ENCODE assay signal across 8 mouse cellular contexts in the genomic region with DNA sequence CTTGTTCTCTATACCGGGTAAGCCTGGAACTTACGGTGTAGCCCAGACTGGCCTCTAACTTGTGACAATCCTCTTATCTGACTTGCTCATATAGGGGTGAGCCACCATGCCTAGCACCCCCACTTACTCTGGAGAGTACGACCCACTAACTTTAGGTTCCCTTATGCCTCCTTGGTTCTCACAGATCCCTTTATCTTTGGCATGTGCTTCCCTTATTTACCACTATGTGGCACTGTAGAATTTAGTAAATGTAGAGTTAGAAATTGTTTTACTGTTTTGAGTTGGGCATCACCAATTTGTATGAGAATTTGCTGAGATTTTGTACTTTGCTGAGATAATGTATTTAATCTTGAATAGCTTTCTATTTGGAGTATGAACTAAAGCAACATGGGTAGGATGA. TPM values are rescaled to one million over a fixed set of nuclear protein-coding genes. Genes with fewer than 3 reads are reported as not detected.
A peak's percentile ranks its signal among the peaks of the same experiment; 100 is the strongest.
DNase-seq lines count a peak whose midpoint lies in the region; ATAC-seq and TF ChIP-seq lines count a peak whose summit lies in the region.

No protein-coding gene starts in this region.

- H3K4me1 ChIP-seq in lung, embryonic 16.5 days (replicated peaks; ENCODE audit: control insufficient read depth, insufficient read depth, low read length) = no peaks in the 10 kb centered on the region
- H3K4me1 ChIP-seq in lung, adult 2 months (ENCODE audit: control insufficient read depth, insufficient read depth, low read length) = no peaks in the 10 kb centered on the region
- no peaks in the 10 kb centered on the region for H3K4me1 ChIP-seq in neural tube, embryonic 15.5 days

- ATAC-seq in lung, embryonic 16.5 days (ENCODE audit: low read depth) = peak; percentile 31; the same call in 1 of the 2 replicates
- peak; percentile 84 for ATAC-seq in megakaryocyte progenitor cell, adult 5-6 weeks (replicated peaks; ENCODE audit: poor library complexity)
- ATAC-seq in activated CD4-positive, CD25-positive, alpha-beta regulatory T cell, adult 4 months = no peak
- no peak for ATAC-seq in neural tube, embryonic 15.5 days (ENCODE audit: low FRiP score)

- DNase-seq in gastrocnemius, adult 2 months = no peak
- DNase-seq in gastrocnemius, postnatal 10 days = no peak
- no peak for DNase-seq in lung, adult 2 months
- DNase-seq in c-Kit-positive CD71-positive TER-119-positive erythroid progenitor cells, embryonic 14.5 days (ENCODE audit: low spot score) = peak; percentile 27

- intact Hi-C loops in gastrocnemius, adult 2 months (cut with DNase I) = loop anchor here (1.0 to 10.0 kb wide), 2 partner anchors 223 to 348 kb away; a partner anchor contains a TSS

- no peak overlapping the region for H3K9ac ChIP-seq in lung, embryonic 16.5 days (ENCODE audit: low read length)
- no peak overlapping the region for H3K9ac ChIP-seq in neural tube, embryonic 15.5 days (replicated peaks)

- TF ChIP-seq POLR2A in lung, adult 2 months (IDR thresholded peaks at IDR 0.05; ENCODE audit: borderline replicate concordance, extremely low read depth, low read depth, low read length) = no peak

- no peaks in the 10 kb centered on the region for H3K27me3 ChIP-seq in lung, embryonic 16.5 days (ENCODE audit: control insufficient read depth, insufficient read depth, low read depth, low read length)
- H3K27me3 ChIP-seq in neural tube, embryonic 15.5 days (replicated peaks) = no peaks in the 10 kb centered on the region

- no peak overlapping the region for H3K27ac ChIP-seq in gastrocnemius, adult 2 months
- no peak overlapping the region for H3K27ac ChIP-seq in lung, embryonic 16.5 days (ENCODE audit: low read length)
- no peak overlapping the region for H3K27ac ChIP-seq in neural tube, embryonic 15.5 days (replicated peaks)

- peaks cover 7% of the 10 kb centered on the region for H3K36me3 ChIP-seq in lung, embryonic 16.5 days (ENCODE audit: control insufficient read depth, insufficient read depth, low read length)
- peaks cover 21% of the 10 kb centered on the region for H3K36me3 ChIP-seq in neural tube, embryonic 15.5 days

- TF ChIP-seq CTCF in gastrocnemius, adult 2 months (IDR thresholded peaks at IDR 0.05) = peak; percentile 77
- no peak for TF ChIP-seq CTCF in lung, adult 2 months (IDR thresholded peaks at IDR 0.05; ENCODE audit: insufficient read depth, low read length)

- no peak overlapping the region for H3K4me3 ChIP-seq in gastrocnemius, adult 2 months
- H3K4me3 ChIP-seq in lung, embryonic 16.5 days (ENCODE audit: low read length) = no peak overlapping the region
- H3K4me3 ChIP-seq in lung, adult 2 months (replicated peaks; ENCODE audit: extremely low read depth, low read depth, low read length) = no peak overlapping the region
- H3K4me3 ChIP-seq in neural tube, embryonic 15.5 days (replicated peaks) = no peak overlapping the region

- H3K4me2 ChIP-seq in lung, embryonic 16.5 days (ENCODE audit: low read depth, low read length) = no peak overlapping the region
- no peak overlapping the region for H3K4me2 ChIP-seq in neural tube, embryonic 15.5 days

- no peaks in the 10 kb centered on the region for H3K9me3 ChIP-seq in lung, embryonic 16.5 days (ENCODE audit: control insufficient read depth, low read length)
- no peaks in the 10 kb centered on the region for H3K9me3 ChIP-seq in neural tube, embryonic 15.5 days (replicated peaks)

- 70% methylated on average over 3 of the region's 3 CpGs for WGBS in lung, embryonic 16.5 days
- 71% methylated on average over 3 of the region's 3 CpGs for WGBS in lung, adult 2 months
- 77% methylated on average over 3 of the region's 3 CpGs for WGBS in neural tube, embryonic 15.5 days

RNA-seq across cellular contexts. Expression of a gene that starts 20.6 kb away (rescaled TPM):
- 10 to 100 TPM; 18.9 to 26.7 TPM for total RNA-seq in gastrocnemius, adult 2 months (2021)
- 10 to 100 TPM; 24.7 to 28.0 TPM for total RNA-seq in gastrocnemius, postnatal 10 days (2021)
- polyA plus RNA-seq in lung, embryonic 16.5 days (2015; fragmentation: Nextera tagmentation; extraction: Ambion mirVana) = 20.7 and 21.4 TPM in 2 replicates
- 5.0 and 11.4 TPM in 2 replicates for polyA plus RNA-seq in lung, adult 2 months (2012; rRNA removed)
- total RNA-seq in megakaryocyte progenitor cell, adult 5-6 weeks (2015) = 5.8 and 6.3 TPM in 2 replicates
- total RNA-seq in megakaryocyte progenitor cell, adult 5-6 weeks (2017) = 4.4 and 6.1 TPM in 2 replicates
- polyA plus RNA-seq in activated CD4-positive, CD25-positive, alpha-beta regulatory T cell, adult 4 months (2017; shearing (Covaris generic)) = 1 to 10 TPM; 4.9 to 7.3 TPM
- 38.0 and 38.1 TPM in 2 replicates for polyA plus RNA-seq in neural tube, embryonic 15.5 days (2015; fragmentation: Nextera tagmentation; extraction: Ambion mirVana)

RNA-seq across cellular contexts. Expression of a gene that starts 20.7 kb away (rescaled TPM):
- total RNA-seq in gastrocnemius, adult 2 months (2021) = 10 to 100 TPM; 11.9 to 12.4 TPM
- total RNA-seq in gastrocnemius, postnatal 10 days (2021) = 10 to 100 TPM; 15.2 to 18.5 TPM
- polyA plus RNA-seq in lung, embryonic 16.5 days (2015; fragmentation: Nextera tagmentation; extraction: Ambion mirVana) = 15.6 and 17.0 TPM in 2 replicates
- 35.8 and 40.8 TPM in 2 replicates for polyA plus RNA-seq in lung, adult 2 months (2012; rRNA removed)
- total RNA-seq in megakaryocyte progenitor cell, adult 5-6 weeks (2015) = 15.3 and 23.1 TPM in 2 replicates
- total RNA-seq in megakaryocyte progenitor cell, adult 5-6 weeks (2017) = 29.5 and 32.7 TPM in 2 replicates
- polyA plus RNA-seq in activated CD4-positive, CD25-positive, alpha-beta regulatory T cell, adult 4 months (2017; shearing (Covaris generic)) = 10 to 100 TPM; 15.3 to 15.5 TPM
- polyA plus RNA-seq in neural tube, embryonic 15.5 days (2015; fragmentation: Nextera tagmentation; extraction: Ambion mirVana) = 13.3 and 14.3 TPM in 2 replicates

RNA-seq across cellular contexts. Expression of a gene that starts 48.5 kb away (rescaled TPM):
- 10 to 100 TPM; 24.7 to 28.9 TPM for total RNA-seq in gastrocnemius, adult 2 months (2021)
- total RNA-seq in gastrocnemius, postnatal 10 days (2021) = 10 to 100 TPM; 25.7 to 26.1 TPM
- 32.3 and 34.3 TPM in 2 replicates for polyA plus RNA-seq in lung, embryonic 16.5 days (2015; fragmentation: Nextera tagmentation; extraction: Ambion mirVana)
- polyA plus RNA-seq in lung, adult 2 months (2012; rRNA removed) = 7.1 and 7.5 TPM in 2 replicates
- total RNA-seq in megakaryocyte progenitor cell, adult 5-6 weeks (2015) = 43.2 and 50.0 TPM in 2 replicates
- total RNA-seq in megakaryocyte progenitor cell, adult 5-6 weeks (2017) = 67.8 and 96.1 TPM in 2 replicates
- 10 to 100 TPM; 38.4 to 39.2 TPM for polyA plus RNA-seq in activated CD4-positive, CD25-positive, alpha-beta regulatory T cell, adult 4 months (2017; shearing (Covaris generic))
- 28.1 and 32.8 TPM in 2 replicates for polyA plus RNA-seq in neural tube, embryonic 15.5 days (2015; fragmentation: Nextera tagmentation; extraction: Ambion mirVana)

RNA-seq across cellular contexts. Expression of a gene that starts 49.5 kb away (rescaled TPM):
- total RNA-seq in gastrocnemius, adult 2 months (2021) = 1 to 10 TPM; 2.1 TPM
- 1 to 10 TPM; 4.6 to 6.9 TPM for total RNA-seq in gastrocnemius, postnatal 10 days (2021)
- 3.4 and 4.2 TPM in 2 replicates for polyA plus RNA-seq in lung, embryonic 16.5 days (2015; fragmentation: Nextera tagmentation; extraction: Ambion mirVana)
- 19.3 and 22.1 TPM in 2 replicates for polyA plus RNA-seq in lung, adult 2 months (2012; rRNA removed)
- total RNA-seq in megakaryocyte progenitor cell, adult 5-6 weeks (2015) = 4.1 and 4.5 TPM in 2 replicates
- total RNA-seq in megakaryocyte progenitor cell, adult 5-6 weeks (2017) = 3.7 and 6.9 TPM in 2 replicates
- polyA plus RNA-seq in activated CD4-positive, CD25-positive, alpha-beta regulatory T cell, adult 4 months (2017; shearing (Covaris generic)) = 1 to 10 TPM; 1.6 to 2.0 TPM
- polyA plus RNA-seq in neural tube, embryonic 15.5 days (2015; fragmentation: Nextera tagmentation; extraction: Ambion mirVana) = 24.1 and 27.3 TPM in 2 replicates

Comparison
In these comparisons a context has a peak if more than half of its experiments do, and no peak if none do; other contexts are left out.
1. ATAC-seq: peak in lung, embryonic 16.5 days (single experiment) and megakaryocyte progenitor cell, adult 5-6 weeks (single experiment); none in activated CD4-positive, CD25-positive, alpha-beta regulatory T cell, adult 4 months (single experiment) and neural tube, embryonic 15.5 days (single experiment).